Mouse (Mus musculus) erythroid progenitor cell, adult 5-6 weeks (primary cell): ENCODE measurements around the gene Lmo4. TPM values are rescaled to one million over a fixed set of nuclear protein-coding genes. Genes with fewer than 3 reads are reported as not detected.

Experiments used
- ATAC-seq: replicated peaks from 2 replicates; pipeline ENCODE4 v1.8.0; 2016; ENCODE audit warnings: moderate number of reproducible peaks, mild to moderate bottlenecking, moderate TSS enrichment, inconsistent platforms; ENCODE audit not compliant: poor library complexity, low FRiP score, severe bottlenecking
- total RNA-seq, 2 experiments: library from RNA; stranded (forward) in 1 of 2; stranded (reverse) in 1 of 2; fragments of 150-400 nt in 1 of 2; fragments of 186-747, 209-891 nt in 1 of 2; gene quantifications; 2 replicates each; pipeline versions ENCODE4 v1.2.3 to v1.2.4; 2015 to 2017; ENCODE audit warnings: low replicate concordance in 2 of 2

The Lmo4 gene
- total RNA-seq, 2 experiments from 2014 or later: 13.0 to 62.5 TPM

- 0 out of 2 replicates have a peak, but pooled peaks have one; percentile 30 for ATAC-seq
Observed at GRCm38 (mm10) chr3:144205351-144206153, 532 bp upstream of the Lmo4 start.

DNA sequence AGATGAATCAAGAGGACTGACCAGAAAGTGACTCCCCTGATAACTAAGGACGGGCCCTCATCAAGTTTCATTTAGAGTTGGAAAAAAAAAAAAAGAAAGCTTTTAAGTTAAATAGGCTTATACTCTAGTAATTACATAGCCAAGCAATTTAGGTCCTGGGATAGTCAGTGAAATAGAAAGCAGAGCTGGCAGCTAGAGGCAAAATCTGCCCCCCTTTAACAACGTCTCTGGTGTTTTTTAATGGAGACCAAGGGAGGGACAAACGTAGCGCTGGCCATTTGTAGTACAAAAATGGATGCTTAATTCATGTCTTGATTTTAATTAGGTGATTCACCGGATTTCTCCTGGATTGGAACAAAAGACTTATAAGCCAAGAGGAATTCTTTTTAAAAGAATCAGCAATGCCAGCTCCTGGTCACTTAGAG, 1.0 kb downstream of the Lmo4 start:
- no peak for ATAC-seq

DNA sequence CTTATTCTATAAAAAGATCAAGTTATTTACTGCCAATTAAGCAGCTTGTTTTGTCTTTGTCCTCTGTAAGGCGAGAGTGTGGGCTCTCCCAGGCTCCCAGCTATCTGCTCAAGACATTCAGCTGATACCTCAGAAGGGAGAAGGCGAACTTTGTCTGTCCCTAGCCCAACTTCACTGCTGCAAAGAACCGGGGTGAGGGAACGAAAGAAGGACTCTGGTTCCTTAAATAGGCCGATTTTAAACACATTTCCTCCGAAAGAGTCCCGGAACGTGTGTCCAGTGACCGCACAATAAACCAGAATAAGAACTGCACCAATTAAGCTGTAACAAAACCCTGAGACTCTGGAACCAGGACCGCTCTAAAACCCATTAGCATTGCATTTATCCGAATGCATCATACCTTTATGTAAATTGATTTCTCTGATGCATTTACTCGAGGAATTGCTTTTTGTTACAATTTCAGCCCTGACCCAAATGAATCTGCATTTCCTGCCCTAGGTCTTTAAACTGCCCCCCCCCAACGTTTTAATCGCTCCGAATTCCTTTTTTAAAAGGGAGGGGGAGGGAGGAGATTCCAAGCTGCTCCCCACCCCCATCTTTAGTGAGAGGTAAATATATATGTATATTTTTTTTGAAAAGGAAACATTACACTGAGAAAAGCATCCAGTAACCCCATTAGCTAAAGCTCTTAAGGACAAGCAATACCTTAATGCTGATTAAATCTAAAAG, 1.6 kb downstream of the Lmo4 start:
- no peak for ATAC-seq

DNA sequence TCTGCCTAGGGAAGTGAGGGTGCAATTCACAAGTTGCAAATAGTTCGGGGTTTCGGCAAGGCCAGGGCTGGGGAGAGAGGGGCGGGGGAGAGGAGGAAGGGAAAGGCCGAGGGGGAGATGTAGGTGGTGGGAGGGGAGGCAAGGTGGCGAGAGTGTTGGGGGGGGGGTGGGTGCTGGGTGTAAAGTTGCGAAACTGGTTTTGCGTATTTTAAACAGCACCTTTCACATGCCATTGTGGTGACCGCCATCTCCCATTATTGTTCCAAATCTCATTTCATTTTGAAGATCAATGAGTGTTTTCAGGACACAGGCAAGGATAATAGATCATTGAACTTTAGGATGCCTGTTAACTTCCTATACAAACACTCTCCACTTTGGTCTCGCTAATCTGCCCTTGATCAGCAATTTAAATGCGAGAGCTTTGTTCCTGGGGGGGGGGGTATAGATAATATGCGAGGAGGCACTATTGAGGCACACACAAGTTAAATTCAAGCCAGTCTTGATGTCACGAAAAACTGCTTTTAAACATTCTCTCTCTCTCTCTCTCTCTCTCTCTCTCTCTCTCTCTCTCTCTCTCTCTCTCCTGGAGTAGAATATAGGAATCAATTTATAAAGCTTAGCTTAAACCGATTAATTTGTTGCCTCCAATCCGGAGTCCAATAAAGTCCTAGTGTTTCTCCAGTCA, 2.3 kb downstream of the Lmo4 start:
- ATAC-seq: no peak

- ATAC-seq: no peak
Observed at GRCm38 (mm10) chr3:144201794-144202573, 3.0 kb downstream of the Lmo4 start.

DNA sequence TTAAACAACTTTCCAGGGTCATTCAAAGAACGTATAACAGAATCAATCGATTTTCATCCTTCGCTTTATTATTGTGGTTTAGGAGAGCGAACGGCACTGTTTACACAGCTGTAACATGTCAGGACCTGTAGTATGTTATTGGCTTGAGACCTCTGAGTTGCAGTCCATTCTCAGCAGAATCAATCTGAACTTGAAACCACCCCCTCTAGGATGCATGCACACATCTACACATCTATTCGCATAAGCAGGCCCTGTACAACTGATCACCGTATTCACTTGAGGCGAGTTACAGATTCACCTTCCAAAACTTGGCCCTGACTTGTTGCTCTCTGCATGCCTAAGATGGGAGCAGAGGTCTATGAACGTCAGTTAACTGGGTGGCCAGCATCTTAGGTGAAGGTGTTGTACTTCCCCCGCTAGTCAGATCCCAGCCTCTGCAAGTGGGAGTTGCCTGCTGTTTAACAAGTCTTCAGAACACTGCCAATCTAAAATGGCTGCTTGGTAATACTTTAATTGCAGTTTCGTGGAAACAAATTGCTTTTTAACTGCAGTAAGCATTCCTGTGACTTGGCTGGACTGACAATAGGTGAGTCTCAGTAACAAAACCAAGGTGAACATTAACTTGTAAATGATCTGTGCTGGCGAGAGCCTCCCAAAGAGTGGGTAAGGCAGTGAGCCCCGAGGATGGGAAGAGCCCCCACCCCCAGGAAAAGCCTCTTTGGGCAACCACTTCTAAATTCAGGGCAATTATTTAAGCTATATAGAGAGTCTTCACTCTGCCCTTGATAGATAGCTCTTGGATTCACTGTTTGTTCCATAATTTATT, 19.5 kb downstream of the Lmo4 start:
- no peak for ATAC-seq

GRCm38 (mm10) chr3:144184918-144185317, 20.1 kb downstream of the Lmo4 start:
- ATAC-seq: no peak

DNA sequence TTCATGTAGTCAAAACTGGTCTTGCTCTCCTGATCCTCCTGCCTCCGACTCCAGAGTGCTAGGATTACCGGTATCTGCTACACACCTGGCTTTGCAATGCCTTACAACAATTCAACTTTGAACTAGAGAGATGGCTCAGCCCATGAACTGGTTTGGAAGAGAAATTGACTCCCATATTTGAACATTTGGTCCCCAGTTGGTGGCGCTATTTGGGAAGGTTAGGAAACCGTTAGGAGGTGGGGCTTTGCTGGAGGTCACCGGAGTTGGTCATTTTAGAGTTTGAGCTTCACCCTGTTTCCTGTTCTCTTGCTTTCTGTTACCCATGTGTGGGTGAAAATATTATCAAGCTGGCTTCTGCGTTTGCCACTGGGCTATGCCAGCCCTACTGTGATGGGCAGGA, 22.8 kb downstream of the Lmo4 start:
- no peak for ATAC-seq

DNA sequence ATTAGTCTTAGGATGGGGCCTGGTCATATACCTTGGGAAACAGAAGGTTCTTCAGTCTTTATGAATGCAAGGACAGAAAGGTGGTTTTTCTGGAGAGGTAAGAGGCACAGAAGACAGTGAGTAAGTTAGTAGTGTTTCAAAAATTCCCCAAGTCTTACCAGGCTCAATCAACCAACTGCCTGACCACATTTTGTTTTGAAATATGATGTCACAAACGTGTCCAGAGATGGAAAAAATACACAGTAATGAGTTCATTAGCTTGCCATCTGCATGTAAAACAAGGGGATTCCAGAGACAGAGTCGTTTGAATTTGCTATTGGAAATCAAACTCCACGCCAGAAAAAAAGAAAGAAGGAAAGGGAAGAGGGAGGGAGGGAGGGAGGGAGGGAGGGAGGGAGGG, 26.1 kb downstream of the Lmo4 start:
- no peak for ATAC-seq

DNA sequence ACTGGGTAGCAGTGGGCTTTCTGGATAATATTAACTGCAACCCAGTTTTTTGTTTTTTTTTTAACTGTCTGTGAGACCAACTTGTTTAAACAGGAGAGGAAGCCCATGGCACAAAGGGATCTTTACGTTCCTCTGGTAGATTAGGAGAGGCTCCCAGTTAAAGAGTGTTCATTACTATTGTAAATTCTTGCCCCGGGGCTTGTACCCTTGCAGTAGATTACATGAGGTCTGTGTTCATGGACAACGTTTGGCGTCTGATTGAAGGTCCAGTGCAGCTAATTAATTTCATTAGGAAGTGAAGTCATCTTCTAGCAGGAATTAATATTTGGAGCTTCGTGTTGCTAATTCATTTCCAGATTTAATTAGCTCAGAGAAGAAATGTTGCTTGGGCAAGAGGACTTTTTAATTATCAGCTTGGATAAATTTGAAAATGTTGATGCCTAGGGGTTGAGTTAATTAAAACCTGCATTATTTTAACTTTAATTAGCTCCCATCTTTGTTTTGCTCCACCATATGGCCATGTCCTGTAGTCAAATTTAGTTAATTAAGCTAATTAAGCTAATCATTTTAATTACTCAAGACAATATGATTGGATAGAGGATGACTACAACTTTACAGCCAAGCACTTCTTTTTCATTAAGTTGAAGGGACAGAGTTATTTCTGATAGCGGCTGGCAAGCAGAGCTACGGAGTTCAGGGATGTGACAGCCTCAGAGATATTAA, 31.0 kb downstream of the Lmo4 start:
- no peak for ATAC-seq

DNA sequence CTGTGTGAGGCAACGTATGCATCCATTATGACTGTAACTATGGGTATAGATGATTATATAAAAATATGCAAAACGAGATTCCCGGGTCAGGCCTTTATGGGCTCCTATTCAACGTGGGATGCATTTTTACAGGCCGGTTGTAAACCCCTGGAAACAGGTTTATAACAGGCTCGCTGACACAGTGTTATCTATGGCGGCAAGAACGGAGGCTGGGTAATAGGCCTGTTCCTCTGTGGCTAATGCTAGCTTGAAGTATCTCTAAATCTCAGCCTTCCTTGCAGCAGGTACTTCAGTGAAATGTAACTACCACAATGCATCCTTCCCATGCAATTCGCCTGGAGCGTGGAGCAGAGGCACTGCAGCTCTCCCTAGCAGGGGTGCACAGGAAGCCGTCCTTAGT, 31.9 kb downstream of the Lmo4 start:
- no peak for ATAC-seq

GRCm38 (mm10) chr3:144171749-144172148, 33.3 kb downstream of the Lmo4 start:
- ATAC-seq: no peak

DNA sequence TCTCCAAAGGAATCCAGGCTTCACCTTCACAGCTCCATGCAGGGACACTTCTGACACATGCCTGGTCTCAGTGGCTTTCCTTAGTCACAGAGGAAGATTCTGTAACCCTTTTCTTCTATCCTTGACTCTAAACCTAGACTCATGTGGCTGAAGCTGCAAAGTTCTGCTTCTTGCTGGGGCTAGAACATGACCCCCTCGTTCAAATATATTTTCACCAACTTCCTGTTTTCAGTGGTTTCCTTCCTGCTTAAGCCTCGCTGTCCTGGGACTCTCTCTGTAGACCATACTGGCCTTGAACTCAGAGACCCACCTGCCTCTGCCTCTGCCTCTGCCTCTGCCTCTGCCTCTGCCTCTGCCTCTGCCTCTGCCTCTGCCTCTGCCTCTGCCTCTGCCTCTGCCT, 34.5 kb downstream of the Lmo4 start:
- ATAC-seq: no peak

GRCm38 (mm10) chr3:144166439-144167155, 38.4 kb downstream of the Lmo4 start:
- ATAC-seq: no peak

DNA sequence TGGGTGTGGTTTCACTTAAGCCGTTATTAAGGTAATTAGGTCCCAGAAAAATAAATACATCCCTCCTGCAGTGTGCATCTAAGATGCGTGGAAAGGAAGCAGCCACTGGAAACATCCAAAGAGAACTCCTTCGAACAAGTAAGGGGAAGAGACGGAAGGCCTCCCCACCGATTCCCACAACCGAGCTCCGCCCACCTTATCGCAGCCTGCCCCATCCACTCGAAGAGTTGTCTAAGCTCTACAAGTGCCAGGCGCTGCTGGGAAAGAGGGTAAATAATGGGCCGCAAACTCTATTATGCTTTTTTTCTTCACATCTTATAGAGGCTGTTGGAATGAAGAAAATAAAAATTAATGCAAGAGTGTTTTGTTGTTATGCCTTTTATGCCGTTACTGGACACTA, 39.6 kb downstream of the Lmo4 start:
- no peak for ATAC-seq

DNA sequence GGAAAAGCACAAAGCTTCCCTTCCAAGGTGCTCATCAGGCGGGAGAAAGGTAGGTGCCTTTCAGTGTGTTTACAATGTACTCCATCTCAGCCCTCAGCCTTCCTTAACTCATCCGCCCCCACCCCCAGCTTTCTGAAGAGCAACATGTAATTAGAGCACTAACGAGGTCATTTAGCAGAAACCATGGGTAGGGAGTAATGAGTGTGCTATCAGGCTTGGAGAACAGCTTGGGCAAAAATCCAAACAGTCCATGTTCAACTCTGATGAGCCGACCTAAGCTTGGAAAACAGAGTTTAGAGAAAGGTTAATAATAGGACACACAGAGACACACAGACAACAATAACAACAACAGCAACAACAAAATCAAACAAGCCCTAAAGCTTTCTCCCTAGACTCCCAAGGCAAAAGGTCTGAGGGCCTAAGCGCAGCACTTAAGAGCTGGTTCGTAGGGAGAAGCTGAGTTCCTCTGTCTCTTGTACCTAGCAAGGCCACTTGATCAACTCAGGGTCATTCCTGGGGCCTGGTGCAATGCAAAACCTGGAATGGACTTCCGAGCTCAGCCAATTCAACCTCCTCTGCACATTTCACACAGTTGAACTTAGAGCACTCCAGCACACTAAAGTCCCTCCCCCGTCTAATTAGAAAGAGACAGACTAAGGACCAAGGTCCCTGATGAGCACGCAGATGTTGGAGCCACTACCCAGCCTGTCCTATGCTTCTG, 40.2 kb downstream of the Lmo4 start:
- ATAC-seq: no peak

GRCm38 (mm10) chr3:144163718-144164117, 41.3 kb downstream of the Lmo4 start:
- ATAC-seq: no peak
